Mouse (Mus musculus): Measurements from ENCODE around the gene Bri3bp. TPM values are rescaled to one million over a fixed set of nuclear protein-coding genes. Genes with fewer than 3 reads are reported as not detected.

The Bri3bp gene
- polyA plus RNA-seq, 1 experiment from 2014 or later = 44.0 TPM

DNA sequence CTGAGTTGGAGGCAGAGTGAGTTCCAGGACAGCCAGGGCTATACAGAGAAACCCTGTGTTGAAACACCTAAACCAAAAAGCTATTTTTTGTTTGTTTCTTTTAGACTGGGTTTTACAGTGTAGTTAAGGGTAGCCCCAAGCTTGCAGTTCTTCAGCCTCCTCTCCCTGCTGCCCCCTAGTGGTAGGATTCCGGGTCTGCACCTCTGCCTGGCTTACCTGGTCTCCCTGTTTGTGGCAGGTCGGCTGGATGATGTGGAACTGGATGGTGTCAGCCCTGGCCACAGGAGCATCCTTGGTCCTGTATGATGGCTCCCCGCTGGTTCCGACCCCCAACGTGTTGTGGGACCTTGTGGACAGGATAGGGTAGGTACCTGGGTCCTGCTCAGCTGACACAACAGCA lies 68.2 kb downstream of the Bri3bp start:
- Histone ChIP-seq H3K27ac (no peak overlapping the region), H3K27me3 (replicated peaks) (no peaks in the 10 kb centered on the region), H3K9ac (no peak overlapping the region), H3K4me2 (no peak overlapping the region), H3K4me1 (no peaks in the 10 kb centered on the region), H3K9me3 (replicated peaks) (no peaks in the 10 kb centered on the region), H3K36me3 (peaks cover 87% of the 10 kb centered on the region), H3K4me3 (no peak overlapping the region)
- no peak for ATAC-seq
- 40% methylated on average over 5 of the region's 5 CpGs for WGBS (ENCODE audit: insufficient replicate concordance)

Small RNA genes within 50 kb of the gene (microRNA-seq; reads per million reads assigned to microRNA genes)
- not detected for gene Gm27551

Other genes with a start within 250 kb of the Bri3bp start
- 87.1 and 88.8 TPM in 2 replicates for gene Scarb1, start 100.5 kb upstream of the Bri3bp start, polyA plus RNA-seq (2016; fragmentation: Nextera tagmentation; extraction: Ambion mirVana)
- gene Gm10382, start 52.2 kb upstream of the Bri3bp start, polyA plus RNA-seq (2016; fragmentation: Nextera tagmentation; extraction: Ambion mirVana) = 0.38 and 0.66 TPM in 2 replicates
- 657 and 673 TPM in 2 replicates for gene Ubc, start 51.4 kb upstream of the Bri3bp start, polyA plus RNA-seq (2016; fragmentation: Nextera tagmentation; extraction: Ambion mirVana)
- gene Dhx37, start 7.4 kb upstream of the Bri3bp start, polyA plus RNA-seq (2016; fragmentation: Nextera tagmentation; extraction: Ambion mirVana) = 11.3 and 11.4 TPM in 2 replicates
- gene Aacs, start 34.2 kb downstream of the Bri3bp start, polyA plus RNA-seq (2016; fragmentation: Nextera tagmentation; extraction: Ambion mirVana) = 24.7 and 25.1 TPM in 2 replicates
- gene Tmem132b, start 90.2 kb downstream of the Bri3bp start, polyA plus RNA-seq (2016; fragmentation: Nextera tagmentation; extraction: Ambion mirVana) = 0.02 and 0.08 TPM in 2 replicates

Data from liver, embryonic 12.5 days (tissue).